Mouse (Mus musculus) spleen, postnatal 4 days (tissue): ENCODE data around the gene Slco3a1.

Experiments
- DNase-seq, 2 experiments: peaks; one replicate each; pipeline ENCODE4 v3.0.0; 2022; ENCODE audit warnings: low spot score in 2 of 2

Gene Slco3a1

GRCm38 (mm10) chr7:74528182-74528581, 26.4 kb downstream of the Slco3a1 start:
- no peak for DNase-seq

- DNase-seq = no peak
Measured at GRCm38 (mm10) chr7:74527689-74528088, 26.9 kb downstream of the Slco3a1 start.

GRCm38 (mm10) chr7:74526030-74526429, 28.6 kb downstream of the Slco3a1 start:
- no peak for DNase-seq

GRCm38 (mm10) chr7:74525586-74525985, 29.0 kb downstream of the Slco3a1 start:
- no peak for DNase-seq

GRCm38 (mm10) chr7:74524188-74524971, 30.2 kb downstream of the Slco3a1 start:
- no peak for DNase-seq

- no peak for DNase-seq
Measured at GRCm38 (mm10) chr7:74523086-74523485, 31.5 kb downstream of the Slco3a1 start.

- DNase-seq = no peak
Measured at GRCm38 (mm10) chr7:74522260-74522659, 32.3 kb downstream of the Slco3a1 start.

GRCm38 (mm10) chr7:74519386-74519785, 35.2 kb downstream of the Slco3a1 start:
- DNase-seq = no peak

GRCm38 (mm10) chr7:74518776-74519175, 35.8 kb downstream of the Slco3a1 start:
- no peak for DNase-seq

GRCm38 (mm10) chr7:74518255-74518654, 36.3 kb downstream of the Slco3a1 start:
- no peak for DNase-seq

GRCm38 (mm10) chr7:74510676-74511075, 43.9 kb downstream of the Slco3a1 start:
- no peak for DNase-seq

- no peak for DNase-seq
Measured at GRCm38 (mm10) chr7:74508205-74508604, 46.4 kb downstream of the Slco3a1 start.

- no peak for DNase-seq
Measured at GRCm38 (mm10) chr7:74506856-74507255, 47.7 kb downstream of the Slco3a1 start.

GRCm38 (mm10) chr7:74505635-74506034, 48.9 kb downstream of the Slco3a1 start:
- no peak for DNase-seq

- no peak for DNase-seq
Measured at GRCm38 (mm10) chr7:74501187-74501586, 53.4 kb downstream of the Slco3a1 start.

- DNase-seq = no peak
Measured at GRCm38 (mm10) chr7:74499470-74499869, 55.1 kb downstream of the Slco3a1 start.

GRCm38 (mm10) chr7:74498266-74498980, 56.2 kb downstream of the Slco3a1 start:
- DNase-seq = no peak

- no peak for DNase-seq
Measured at GRCm38 (mm10) chr7:74497203-74497602, 57.4 kb downstream of the Slco3a1 start.

GRCm38 (mm10) chr7:74495451-74495850, 59.1 kb downstream of the Slco3a1 start:
- no peak for DNase-seq

GRCm38 (mm10) chr7:74493775-74494174, 60.8 kb downstream of the Slco3a1 start:
- DNase-seq = no peak

GRCm38 (mm10) chr7:74491683-74492355, 62.8 kb downstream of the Slco3a1 start:
- no peak for DNase-seq

- no peak for DNase-seq
Measured at GRCm38 (mm10) chr7:74488141-74488540, 66.4 kb downstream of the Slco3a1 start.

- no peak for DNase-seq
Measured at GRCm38 (mm10) chr7:74487727-74488126, 66.9 kb downstream of the Slco3a1 start.
